In genomic region chr16:10783883-10784792, GRCm38 (mm10) we compare ENCODE assay signal across 8 mouse cellular contexts. TPM values are rescaled to one million over a fixed set of nuclear protein-coding genes. Genes with fewer than 3 reads are reported as not detected.
DNase-seq lines count a peak whose midpoint lies in the region; ATAC-seq and TF ChIP-seq lines count a peak whose summit lies in the region.

No protein-coding gene starts in this region.

- DNase-seq in left cerebral cortex, adult 2 months (ENCODE audit: extremely low spot score in 1 of 2, low spot score in 2 of 2) = peak; percentile 36 to 37
- DNase-seq in left cerebral cortex, adult 11 months (ENCODE audit: low spot score) = no peak
- peak; percentile 60 for DNase-seq in brain, embryonic 14.5 days (ENCODE audit: low read depth)
- DNase-seq in forelimb bud, embryonic 11.5 days (ENCODE audit: low read depth, low spot score) = peak; percentile 35
- peak; percentile 73 for DNase-seq in retina, postnatal 1 day
- no peak for DNase-seq in c-Kit-positive CD71-positive TER-119-positive erythroid progenitor cells, embryonic 14.5 days (ENCODE audit: low spot score)

- no peaks in the 10 kb centered on the region for H3K36me3 ChIP-seq in intestine, postnatal 0 days (ENCODE audit: control insufficient read depth, insufficient read depth)
- H3K36me3 ChIP-seq in liver, embryonic 16.5 days (ENCODE audit: control insufficient read depth, insufficient read depth) = no peaks in the 10 kb centered on the region

- no peaks in the 10 kb centered on the region for H3K27me3 ChIP-seq in intestine, postnatal 0 days (replicated peaks; ENCODE audit: control insufficient read depth, insufficient read depth, low read length)
- H3K27me3 ChIP-seq in liver, embryonic 16.5 days (ENCODE audit: control insufficient read depth, insufficient read depth, low read depth, low read length) = peaks cover 26% of the 10 kb centered on the region

- WGBS in intestine, postnatal 0 days = 3% methylated on average over 81 of the region's 81 CpGs
- WGBS in liver, embryonic 16.5 days (ENCODE audit: insufficient replicate concordance) = 3% methylated on average over 81 of the region's 81 CpGs

- H3K4me1 ChIP-seq in intestine, postnatal 0 days (replicated peaks; ENCODE audit: control insufficient read depth, insufficient read depth, low read length) = 0 out of 2 replicates have a peak, but pooled peaks cover 8% of the 10 kb centered on the region
- peaks cover 7% of the 10 kb centered on the region for H3K4me1 ChIP-seq in liver, embryonic 16.5 days (ENCODE audit: control insufficient read depth, low read depth, low read length)

- peak overlapping the region; percentile 97 for H3K27ac ChIP-seq in left cerebral cortex, adult 2 months
- H3K27ac ChIP-seq in intestine, postnatal 0 days (ENCODE audit: low read depth, low read length) = 0 out of 2 replicates have a peak overlapping the region, but pooled peaks have one; percentile 97
- H3K27ac ChIP-seq in liver, embryonic 16.5 days (ENCODE audit: low read length) = no peak overlapping the region

- no peaks in the 10 kb centered on the region for H3K9me3 ChIP-seq in intestine, postnatal 0 days (ENCODE audit: control insufficient read depth)
- H3K9me3 ChIP-seq in liver, embryonic 16.5 days (replicated peaks; ENCODE audit: control insufficient read depth, low read length) = no peaks in the 10 kb centered on the region

- peak; percentile 19 for TF ChIP-seq CTCF in left cerebral cortex, adult 2 months (IDR thresholded peaks at IDR 0.05)
- TF ChIP-seq CTCF in brain, embryonic 14.5 days (IDR thresholded peaks at IDR 0.05; ENCODE audit: borderline replicate concordance, extremely low read depth, insufficient read depth, insufficient read length) = peak; percentile 10; the same call in 1 of the 2 replicates
- peak; percentile 55 for TF ChIP-seq CTCF in intestine, postnatal 0 days (IDR thresholded peaks at IDR 0.05; ENCODE audit: low read depth)

- H3K4me2 ChIP-seq in intestine, postnatal 0 days (replicated peaks; ENCODE audit: low read depth) = peak overlapping the region; percentile 100
- peak overlapping the region; percentile 100 for H3K4me2 ChIP-seq in liver, embryonic 16.5 days (ENCODE audit: low read depth, low read length)

- intact Hi-C loops in left cerebral cortex, adult 2 months (cut with DNase I) = loop anchor here (2.0 kb wide), 2 partner anchors 63 to 143 kb away; no protein-coding TSS in a partner anchor

- H3K4me3 ChIP-seq in left cerebral cortex, adult 2 months = peak overlapping the region; percentile 77
- peak overlapping the region; percentile 81 for H3K4me3 ChIP-seq in intestine, postnatal 0 days (ENCODE audit: low read depth, low read length)
- H3K4me3 ChIP-seq in liver, embryonic 16.5 days (ENCODE audit: low read depth, low read length) = peak overlapping the region; percentile 86

- no peak for TF ChIP-seq POLR2A in brain, embryonic 14.5 days (IDR thresholded peaks at IDR 0.05; ENCODE audit: borderline replicate concordance, extremely low read depth, insufficient read depth, insufficient read length, poor library complexity, severe bottlenecking)

- no peak for ATAC-seq in intestine, postnatal 0 days
- ATAC-seq in liver, embryonic 16.5 days (ENCODE audit: low read depth) = no peak

- peak overlapping the region; percentile 77 for H3K9ac ChIP-seq in intestine, postnatal 0 days (ENCODE audit: low read depth, low read length)
- peak overlapping the region; percentile 74 for H3K9ac ChIP-seq in liver, embryonic 16.5 days (ENCODE audit: low read depth, low read length)

RNA-seq across cellular contexts. Expression of gene Socs1, which starts 1.2 kb away (rescaled TPM):
- total RNA-seq in left cerebral cortex, adult 2 months (2021) = 1 to 10 TPM in 1 of 2 experiments, under 1 TPM in 1; 0.82 to 1.2 TPM
- polyA plus RNA-seq in brain, embryonic 14.5 days (2012; rRNA removed) = 1.9 and 2.2 TPM in 2 replicates
- 3.8 and 4.0 TPM in 2 replicates for polyA plus RNA-seq in intestine, postnatal 0 days (2015; fragmentation: Nextera tagmentation; extraction: Ambion mirVana)
- polyA plus RNA-seq in liver, embryonic 16.5 days (2015; fragmentation: Nextera tagmentation; extraction: Ambion mirVana) = 0.72 and 0.77 TPM in 2 replicates

RNA-seq across cellular contexts. Expression of gene Tnp2, which starts 4.3 kb away (rescaled TPM):
- not detected for total RNA-seq in left cerebral cortex, adult 2 months (2021)
- not detected in 2 replicates for polyA plus RNA-seq in brain, embryonic 14.5 days (2012; rRNA removed)
- polyA plus RNA-seq in intestine, postnatal 0 days (2015; fragmentation: Nextera tagmentation; extraction: Ambion mirVana) = not detected in 2 replicates
- not detected in 2 replicates for polyA plus RNA-seq in liver, embryonic 16.5 days (2015; fragmentation: Nextera tagmentation; extraction: Ambion mirVana)

RNA-seq across cellular contexts. Expression of gene Prm3, which starts 6.6 kb away (rescaled TPM):
- not detected for total RNA-seq in left cerebral cortex, adult 2 months (2021)
- polyA plus RNA-seq in brain, embryonic 14.5 days (2012; rRNA removed) = not detected in 2 replicates
- not detected in 2 replicates for polyA plus RNA-seq in intestine, postnatal 0 days (2015; fragmentation: Nextera tagmentation; extraction: Ambion mirVana)
- polyA plus RNA-seq in liver, embryonic 16.5 days (2015; fragmentation: Nextera tagmentation; extraction: Ambion mirVana) = not detected in 2 replicates

RNA-seq across cellular contexts. Expression of gene Prm2, which starts 11.8 kb away (rescaled TPM):
- not detected for total RNA-seq in left cerebral cortex, adult 2 months (2021)
- not detected in 2 replicates for polyA plus RNA-seq in brain, embryonic 14.5 days (2012; rRNA removed)
- not detected in 2 replicates for polyA plus RNA-seq in intestine, postnatal 0 days (2015; fragmentation: Nextera tagmentation; extraction: Ambion mirVana)
- not detected in 2 replicates for polyA plus RNA-seq in liver, embryonic 16.5 days (2015; fragmentation: Nextera tagmentation; extraction: Ambion mirVana)

RNA-seq across cellular contexts. Expression of gene Prm1, which starts 21.5 kb away (rescaled TPM):
- not detected for total RNA-seq in left cerebral cortex, adult 2 months (2021)
- polyA plus RNA-seq in brain, embryonic 14.5 days (2012; rRNA removed) = not detected in 2 replicates
- polyA plus RNA-seq in intestine, postnatal 0 days (2015; fragmentation: Nextera tagmentation; extraction: Ambion mirVana) = not detected in 2 replicates
- polyA plus RNA-seq in liver, embryonic 16.5 days (2015; fragmentation: Nextera tagmentation; extraction: Ambion mirVana) = not detected in 2 replicates

Comparison
In these comparisons a context has a peak if more than half of its experiments do, and no peak if none do; other contexts are left out.
1. DNase-seq: peak in left cerebral cortex, adult 2 months (2 of 2), brain, embryonic 14.5 days (single experiment), forelimb bud, embryonic 11.5 days (single experiment) and retina, postnatal 1 day (single experiment); none in left cerebral cortex, adult 11 months (single experiment) and c-Kit-positive CD71-positive TER-119-positive erythroid progenitor cells, embryonic 14.5 days (single experiment).
2. Peak in every context shown above with its lines, with median percentiles within 50 percentile points of each other: H3K4me3 ChIP-seq and CTCF ChIP-seq.